22 mouse cellular contexts compared by ENCODE assay signal in genomic region chr17:88480369-88480768, GRCm38 (mm10). TPM values are rescaled to one million over a fixed set of nuclear protein-coding genes. Genes with fewer than 3 reads are reported as not detected.
A peak's percentile ranks its signal among the peaks of the same experiment; 100 is the strongest.
DNase-seq lines count a peak whose midpoint lies in the region; ATAC-seq and TF ChIP-seq lines count a peak whose summit lies in the region.
"Had no signal": no experiment of that assay in that cellular context is flagged by ENCODE, and none has a peak within 500 bp of the region (broad histone marks: within the 10 kb centered on the region; RNA-seq: fewer than 3 reads in every experiment).

No protein-coding gene starts in this region.

- H3K9me3 ChIP-seq in heart, embryonic 10.5 days, result no peaks in the 10 kb centered on the region
- H3K9me3 ChIP-seq in midbrain, embryonic 11.5 days (ENCODE audit: control insufficient read depth, low read length), result no peaks in the 10 kb centered on the region
- no peaks in the 10 kb centered on the region for H3K9me3 ChIP-seq in midbrain, embryonic 14.5 days (ENCODE audit: control insufficient read depth, low read length)
- H3K9me3 ChIP-seq in MEL (replicated peaks; ENCODE audit: insufficient read depth, low read length), result no peaks in the 10 kb centered on the region
- H3K9me3 ChIP-seq in hindbrain, embryonic 13.5 days, result no peaks in the 10 kb centered on the region
- H3K9me3 ChIP-seq: forebrain, embryonic 10.5 days; forebrain, embryonic 13.5 days; hindbrain, embryonic 12.5 days had no signal

- no peaks in the 10 kb centered on the region for H3K4me1 ChIP-seq in heart, embryonic 10.5 days
- H3K4me1 ChIP-seq in midbrain, embryonic 11.5 days (ENCODE audit: control insufficient read depth, insufficient read depth, low read length), result no peaks in the 10 kb centered on the region
- H3K4me1 ChIP-seq in midbrain, embryonic 14.5 days (ENCODE audit: control insufficient read depth, insufficient read depth, low read length), result no peaks in the 10 kb centered on the region
- peaks cover 26 to 30% of the 10 kb centered on the region in 2 experiments for H3K4me1 ChIP-seq in MEL (ENCODE audit: control insufficient read depth in 1 of 2, insufficient read depth in 2 of 2, low read length in 2 of 2)
- H3K4me1 ChIP-seq in hindbrain, embryonic 13.5 days (replicated peaks), result no peaks in the 10 kb centered on the region
- H3K4me1 ChIP-seq: forebrain, embryonic 13.5 days; hindbrain, embryonic 12.5 days had no signal

- TF ChIP-seq EP300 in MEL (IDR thresholded peaks at IDR 0.05; ENCODE audit: low read depth in 1 of 2, low read length in 2 of 2), result peak; percentile 56 to 68

- DNase-seq in heart, embryonic 10.5 days (ENCODE audit: low spot score), result peak; percentile 69
- no peak for DNase-seq in heart, adult 8-10 months (ENCODE audit: low spot score)
- peak; percentile 31 for DNase-seq in midbrain, embryonic 11.5 days (ENCODE audit: low spot score, missing footprints)
- no peak for DNase-seq in midbrain, embryonic 14.5 days
- DNase-seq in MEL (ENCODE audit: low read depth, low spot score), result peak; percentile 71
- no peak for DNase-seq in left cerebral cortex, adult 8-10 months (ENCODE audit: low spot score in 2 of 2)
- DNase-seq: adrenal gland, adult 8-10 months; adrenal gland, postnatal 36 days; cerebellum, adult 18-20 months; cerebellum, adult 9-10 months; cerebellum, postnatal 14 days; gastrocnemius, postnatal 25 days; heart, adult 18-20 months had no signal

- H3K9ac ChIP-seq in midbrain, embryonic 11.5 days (ENCODE audit: low read length), result no peak overlapping the region
- H3K9ac ChIP-seq in midbrain, embryonic 14.5 days (replicated peaks; ENCODE audit: low read length), result no peak overlapping the region
- H3K9ac ChIP-seq in MEL (ENCODE audit: control insufficient read depth, low read depth, low read length, poor library complexity, severe bottlenecking), result peak overlapping the region; percentile 16; the same call in 1 of the 2 replicates
- no peak overlapping the region for H3K9ac ChIP-seq in hindbrain, embryonic 13.5 days
- H3K9ac ChIP-seq: forebrain, embryonic 13.5 days; hindbrain, embryonic 12.5 days had no signal

- no peaks in the 10 kb centered on the region for H3K27me3 ChIP-seq in heart, embryonic 10.5 days (ENCODE audit: insufficient read depth, poor library complexity, severe bottlenecking)
- no peaks in the 10 kb centered on the region for H3K27me3 ChIP-seq in midbrain, embryonic 11.5 days (ENCODE audit: control insufficient read depth, insufficient read depth, low read length)
- no peaks in the 10 kb centered on the region for H3K27me3 ChIP-seq in midbrain, embryonic 14.5 days (ENCODE audit: control insufficient read depth, insufficient read depth, low read length)
- H3K27me3 ChIP-seq in MEL (ENCODE audit: control insufficient read depth in 1 of 2, insufficient read depth in 2 of 2, low read length in 2 of 2), result no peaks in the 10 kb centered on the region
- H3K27me3 ChIP-seq in hindbrain, embryonic 13.5 days, result no peaks in the 10 kb centered on the region
- H3K27me3 ChIP-seq: forebrain, embryonic 13.5 days; hindbrain, embryonic 12.5 days had no signal

- no peak for TF ChIP-seq RAD21 in MEL (IDR thresholded peaks at IDR 0.05; ENCODE audit: low read depth, low read length)

- H3K4me3 ChIP-seq in heart, embryonic 10.5 days, result no peak overlapping the region
- H3K4me3 ChIP-seq in midbrain, embryonic 11.5 days (ENCODE audit: low read depth, low read length), result no peak overlapping the region
- H3K4me3 ChIP-seq in midbrain, embryonic 14.5 days (replicated peaks; ENCODE audit: low read depth, low read length), result no peak overlapping the region
- H3K4me3 ChIP-seq in MEL (ENCODE audit: control insufficient read depth in 1 of 2, insufficient read depth in 1 of 2, low read depth in 2 of 2, low read length in 2 of 2), result no peak overlapping the region; a peak in 1 of 4 replicates
- H3K4me3 ChIP-seq in hindbrain, embryonic 13.5 days, result no peak overlapping the region
- H3K4me3 ChIP-seq: forebrain, embryonic 10.5 days; forebrain, embryonic 13.5 days; hindbrain, embryonic 12.5 days had no signal

- peaks cover 4% of the 10 kb centered on the region for H3K79me2 ChIP-seq in MEL (ENCODE audit: control insufficient read depth, insufficient read depth, low read length, poor library complexity)

- H3K36me3 ChIP-seq in heart, embryonic 10.5 days, result peaks cover 16% of the 10 kb centered on the region; the same call in 1 of the 2 replicates
- no peaks in the 10 kb centered on the region for H3K36me3 ChIP-seq in midbrain, embryonic 11.5 days (ENCODE audit: control insufficient read depth, insufficient read depth, low read length)
- 0 out of 2 replicates have a peak, but pooled peaks cover 2% of the 10 kb centered on the region for H3K36me3 ChIP-seq in midbrain, embryonic 14.5 days (ENCODE audit: control insufficient read depth, insufficient read depth, low read length)
- peaks cover 6 to 36% of the 10 kb centered on the region in 2 experiments for H3K36me3 ChIP-seq in MEL (ENCODE audit: control insufficient read depth in 1 of 2, insufficient read depth in 2 of 2, low read length in 2 of 2)
- H3K36me3 ChIP-seq in hindbrain, embryonic 13.5 days, result peaks cover 4% of the 10 kb centered on the region; the same call in 1 of the 2 replicates
- H3K36me3 ChIP-seq: hindbrain, embryonic 12.5 days had no signal

- WGBS in heart, embryonic 10.5 days, result 85% methylated on average over 10 of the region's 10 CpGs
- WGBS in midbrain, embryonic 11.5 days, result 95% methylated on average over 10 of the region's 10 CpGs
- 96% methylated on average over 10 of the region's 10 CpGs for WGBS in midbrain, embryonic 14.5 days
- WGBS in hindbrain, embryonic 13.5 days, result 93% methylated on average over 10 of the region's 10 CpGs

- H3K4me2 ChIP-seq in midbrain, embryonic 11.5 days, result no peak overlapping the region
- no peak overlapping the region for H3K4me2 ChIP-seq in midbrain, embryonic 14.5 days (ENCODE audit: low read length)
- no peak overlapping the region for H3K4me2 ChIP-seq in hindbrain, embryonic 13.5 days
- H3K4me2 ChIP-seq: forebrain, embryonic 13.5 days; heart, embryonic 11.5 days; hindbrain, embryonic 12.5 days had no signal

- ATAC-seq in midbrain, embryonic 11.5 days (ENCODE audit: low FRiP score), result no peak
- no peak for ATAC-seq in midbrain, embryonic 14.5 days (ENCODE audit: low FRiP score, low TSS enrichment)
- 0 out of 2 replicates have a peak, but pooled peaks have one; percentile 17 for ATAC-seq in megakaryocyte-erythroid progenitor cell, adult 5-6 weeks (replicated peaks; ENCODE audit: low FRiP score, low TSS enrichment, poor library complexity, severe bottlenecking)
- ATAC-seq in hindbrain, embryonic 13.5 days (ENCODE audit: low FRiP score), result no peak
- ATAC-seq: forebrain, embryonic 13.5 days; forebrain, embryonic 16.5 days; hindbrain, postnatal 0 days; intestine, postnatal 0 days had no signal

- no peak overlapping the region for H3K27ac ChIP-seq in heart, embryonic 10.5 days
- no peak overlapping the region for H3K27ac ChIP-seq in midbrain, embryonic 11.5 days (ENCODE audit: low read depth, low read length)
- H3K27ac ChIP-seq in midbrain, embryonic 14.5 days (replicated peaks; ENCODE audit: low read depth, low read length), result no peak overlapping the region
- peak overlapping the region; percentile 75 for H3K27ac ChIP-seq in MEL (ENCODE audit: control insufficient read depth, low read depth, low read length)
- H3K27ac ChIP-seq in hindbrain, embryonic 13.5 days, result no peak overlapping the region
- H3K27ac ChIP-seq: forebrain, embryonic 10.5 days; forebrain, embryonic 13.5 days; hindbrain, embryonic 12.5 days; hindbrain, postnatal 0 days had no signal

- no peak for TF ChIP-seq POLR2A in MEL (IDR thresholded peaks at IDR 0.05; ENCODE audit: control insufficient read depth in 1 of 2, insufficient read depth in 1 of 2, low read depth in 1 of 2, low read length in 2 of 2, poor library complexity in 1 of 2)

- TF ChIP-seq CTCF in MEL (IDR thresholded peaks at IDR 0.05 in 2 of 3, conservative IDR thresholded peaks at IDR 0.05 in 1 of 3; ENCODE audit: control insufficient read depth in 1 of 3, insufficient read depth in 1 of 3, low read depth in 2 of 3, low read length in 3 of 3, poor library complexity in 1 of 3, severe bottlenecking in 1 of 3), result no peak

TF ChIP-seq in MEL, 35 proteins besides CTCF, POLR2A, EP300 and RAD21 (continues in another document):
- TF ChIP-seq RCOR1 (IDR thresholded peaks at IDR 0.05; ENCODE audit: low read depth, low read length) (no peak), GATA1 (IDR thresholded peaks at IDR 0.05; ENCODE audit: low read depth, low read length) (peak; percentile 48), TAL1 (IDR thresholded peaks at IDR 0.05; ENCODE audit: low read length) (peak; percentile 56)

RNA-seq across cellular contexts. Expression of gene Foxn2, which starts 39.9 kb away (rescaled TPM):
- 12.7 and 13.5 TPM in 2 replicates for polyA plus RNA-seq in heart, embryonic 10.5 days (2016; fragmentation: Nextera tagmentation; extraction: Ambion mirVana)
- 1 to 10 TPM; 6.7 to 7.8 (median 6.9) TPM for total RNA-seq in heart, adult 8-10 months (2022)
- polyA plus RNA-seq in midbrain, embryonic 11.5 days (2014; fragmentation: Nextera tagmentation; extraction: Ambion mirVana), result 7.2 and 8.2 TPM in 2 replicates
- polyA plus RNA-seq in midbrain, embryonic 14.5 days (2014; fragmentation: Nextera tagmentation; extraction: Ambion mirVana), result 7.7 and 9.8 TPM in 2 replicates
- total RNA-seq in MEL (2012; rRNA removed), result 20.9 and 21.7 TPM in 2 replicates
- 100 to 1,000 TPM in 1 of 2 experiments, 10 to 100 TPM in 1; 20.0 to 133 TPM for polyA plus RNA-seq in MEL (2012; ENCODE audit: insufficient read depth in 1 of 2, insufficient read length in 2 of 2, low read depth in 1 of 2, low replicate concordance in 2 of 2, missing spikeins in 1 of 2)
- 28.1 and 28.9 TPM in 2 replicates for total RNA-seq in megakaryocyte-erythroid progenitor cell, adult 5-6 weeks (2014; fragmentation: Nextera tagmentation)
- total RNA-seq in megakaryocyte-erythroid progenitor cell, adult 5-6 weeks (2017), result 34.3 and 40.1 TPM in 2 replicates
- total RNA-seq in left cerebral cortex, adult 8-10 months (2022), result 10 to 100 TPM; 16.3 to 18.8 (median 17.6) TPM
- 9.7 and 10.4 TPM in 2 replicates for polyA plus RNA-seq in hindbrain, embryonic 13.5 days (2015; fragmentation: Nextera tagmentation; extraction: Ambion mirVana)

RNA-seq across cellular contexts. Expression of gene Ppp1r21, which starts 49.5 kb away (rescaled TPM):
- 17.3 and 19.6 TPM in 2 replicates for polyA plus RNA-seq in heart, embryonic 10.5 days (2016; fragmentation: Nextera tagmentation; extraction: Ambion mirVana)
- total RNA-seq in heart, adult 8-10 months (2022), result 10 to 100 TPM in 1 of 4 experiments, 1 to 10 TPM in 3; 6.3 to 11.3 (median 9.1) TPM
- 22.7 and 24.0 TPM in 2 replicates for polyA plus RNA-seq in midbrain, embryonic 11.5 days (2014; fragmentation: Nextera tagmentation; extraction: Ambion mirVana)
- 47.2 and 48.6 TPM in 2 replicates for polyA plus RNA-seq in midbrain, embryonic 14.5 days (2014; fragmentation: Nextera tagmentation; extraction: Ambion mirVana)
- 9.6 and 11.1 TPM in 2 replicates for total RNA-seq in MEL (2012; rRNA removed)
- polyA plus RNA-seq in MEL (2012; ENCODE audit: insufficient read depth in 1 of 2, insufficient read length in 2 of 2, low read depth in 1 of 2, low replicate concordance in 2 of 2, missing spikeins in 1 of 2), result 10 to 100 TPM in 1 of 2 experiments, not detected in 1; 16.2 TPM
- total RNA-seq in megakaryocyte-erythroid progenitor cell, adult 5-6 weeks (2014; fragmentation: Nextera tagmentation), result 46.2 and 47.1 TPM in 2 replicates
- total RNA-seq in megakaryocyte-erythroid progenitor cell, adult 5-6 weeks (2017), result 28.0 and 29.1 TPM in 2 replicates
- total RNA-seq in left cerebral cortex, adult 8-10 months (2022), result 10 to 100 TPM; 78.4 to 85.9 (median 82.3) TPM
- 36.1 and 38.3 TPM in 2 replicates for polyA plus RNA-seq in hindbrain, embryonic 13.5 days (2015; fragmentation: Nextera tagmentation; extraction: Ambion mirVana)

Comparison
In these comparisons a context has a peak if more than half of its experiments do, and no peak if none do; other contexts are left out.
1. DNase-seq: peak in heart, embryonic 10.5 days (single experiment), midbrain, embryonic 11.5 days (single experiment) and MEL (single experiment); none in heart, adult 8-10 months (single experiment), midbrain, embryonic 14.5 days (single experiment) and left cerebral cortex, adult 8-10 months (0 of 2).